Mouse (Mus musculus) bone marrow, adult 2 months (tissue): Measurements from ENCODE around the gene Unc13d.

Experiments
- CTCF ChIP-seq: fragments of 200-500 bp; IDR thresholded peaks from 2 replicates; pipeline ENCODE4 v1.5.1; 2011; ENCODE audit warnings: low read length, control low read depth; ENCODE audit not compliant: control insufficient read depth, insufficient read depth
- POLR2A ChIP-seq: fragments of 200-500 bp; IDR thresholded peaks from 2 replicates; pipeline ENCODE4 v1.6.1; 2011; ENCODE audit warnings: low read depth, mild to moderate bottlenecking, control low read depth, low read length, borderline replicate concordance; ENCODE audit not compliant: control insufficient read depth

DNA sequence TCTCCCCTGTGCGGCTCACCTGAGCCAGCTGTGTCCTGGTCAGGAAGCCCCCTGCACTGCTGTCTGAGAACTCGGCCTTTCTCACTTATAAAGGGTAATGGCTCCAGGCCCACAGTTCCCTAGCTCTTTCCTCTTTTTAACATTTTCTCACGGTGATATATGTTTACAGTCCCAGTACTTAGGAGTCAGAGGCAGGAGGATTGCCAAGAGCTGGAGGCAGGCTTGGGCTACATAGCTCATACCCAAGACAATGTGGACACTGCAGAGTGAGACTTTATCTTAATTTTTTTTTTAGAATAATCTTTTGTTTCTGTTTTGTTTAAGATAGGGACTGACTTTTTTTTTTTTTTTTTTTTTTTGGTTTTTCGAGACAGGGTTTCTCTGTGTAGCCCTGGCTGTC, 24.7 kb upstream of the Unc13d start:
- TF ChIP-seq CTCF (no peak), POLR2A (no peak)
